Mouse (Mus musculus) stomach, postnatal 0 days (tissue): ENCODE measurements at regions not wholly inside any gene's neighbourhood (a gene's known extent, or its start where the extent isn't known, plus 50 kb on each side); places are given as distances from the start of the nearest gene placed in this dataset.

Experiments used
- CTCF ChIP-seq: IDR thresholded peaks from 2 replicates; pipeline ENCODE4 v1.5.1; 2016; ENCODE audit warnings: antibody characterized with exemption, low read depth, mild to moderate bottlenecking, moderate library complexity
- EP300 ChIP-seq: optimal IDR thresholded peaks from 2 replicates; pipeline ENCODE3; 2016; ENCODE audit warnings: antibody characterized with exemption

DNA sequence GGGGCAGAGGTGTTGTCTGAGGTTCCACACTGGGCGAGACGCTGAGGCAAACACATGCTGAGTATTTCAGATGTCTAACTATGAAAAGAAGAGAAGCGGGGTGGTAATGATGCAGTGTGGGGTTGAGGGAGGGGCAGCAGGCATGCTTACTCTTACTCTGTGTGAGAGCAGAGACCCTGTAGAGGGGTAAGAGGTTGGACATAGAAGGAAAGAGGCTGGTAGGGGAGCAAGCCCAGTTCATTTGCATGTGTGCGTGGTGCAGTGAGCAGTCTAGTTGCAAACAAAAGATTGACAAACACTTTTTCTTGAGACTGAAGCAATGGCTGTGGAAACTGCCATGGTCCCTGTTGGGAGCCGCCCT, 122.5 kb upstream of the Arglu1 start:
- TF ChIP-seq EP300 (no peak), CTCF (no peak)
